Mouse (Mus musculus): ENCODE results near the gene Ccdc194.
"Not testable (repeated sequence)": the region's sequence is repeated elsewhere in the genome, so short reads cannot be mapped to it uniquely, and the experiment has no call there.

Ccdc194 gene

GRCm38 (mm10) chr8:71554001-71554400 is 28.5 kb upstream of the Ccdc194 start:
- DNase-seq (ENCODE audit: low read depth, low spot score) = no peak

DNA sequence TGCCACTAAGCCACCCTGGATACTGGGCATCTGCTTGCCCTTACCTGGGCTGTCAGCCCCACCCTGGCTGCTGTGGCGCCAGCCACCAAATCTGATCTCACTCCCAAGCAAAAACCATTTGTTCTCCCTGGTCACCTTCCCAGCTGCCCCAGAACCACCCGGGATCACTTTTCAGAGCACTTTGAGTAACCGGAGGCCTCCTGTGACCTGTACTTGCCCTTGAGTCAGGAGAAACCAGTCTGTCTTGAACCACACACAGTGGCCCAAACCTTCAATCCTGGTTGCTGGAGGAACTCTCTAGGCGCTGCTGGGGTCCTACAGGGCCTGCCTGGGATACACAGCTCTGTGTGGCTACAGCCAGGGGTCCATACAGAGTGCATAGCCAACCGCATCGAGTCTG is 27.3 kb upstream of the Ccdc194 start:
- DNase-seq (ENCODE audit: low read depth, low spot score) = no peak

GRCm38 (mm10) chr8:71550754-71551153 is 25.2 kb upstream of the Ccdc194 start:
- DNase-seq (ENCODE audit: low read depth, low spot score) = no peak

DNA sequence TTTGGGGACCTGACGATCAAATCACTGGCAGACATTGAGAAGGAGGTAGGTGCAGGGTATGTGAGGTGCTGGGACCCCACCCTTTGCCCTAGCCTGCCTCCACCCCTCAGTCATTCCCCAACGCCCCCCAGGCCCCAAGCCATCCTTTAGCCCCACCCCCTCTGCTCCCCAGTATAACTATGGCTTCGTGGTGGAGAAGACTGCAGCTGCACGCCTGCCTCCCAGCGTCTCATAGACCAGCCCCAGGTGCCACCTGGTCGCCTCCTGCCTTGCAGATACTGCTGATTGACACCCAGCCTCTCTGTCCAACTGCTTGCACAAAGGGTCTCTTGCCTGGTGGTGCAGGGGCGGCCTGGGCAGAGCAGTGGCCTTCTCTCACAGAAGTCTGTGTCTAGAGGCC is 22.1 kb upstream of the Ccdc194 start:
- DNase-seq (ENCODE audit: low read depth, low spot score) = no peak

- DNase-seq (ENCODE audit: low read depth, low spot score) = no peak
Observed at GRCm38 (mm10) chr8:71545053-71545452, 19.5 kb upstream of the Ccdc194 start.

- no peak for DNase-seq (ENCODE audit: low read depth, low spot score)
Observed at GRCm38 (mm10) chr8:71543755-71544154, 18.2 kb upstream of the Ccdc194 start.

GRCm38 (mm10) chr8:71542632-71543343 is 17.3 kb upstream of the Ccdc194 start, which contains the start of gene Mvb12a:
Gene Mvb12a, plus strand, starts transcription at chr8:71542922.
- peak; percentile 98 for DNase-seq (ENCODE audit: low read depth, low spot score)

DNA sequence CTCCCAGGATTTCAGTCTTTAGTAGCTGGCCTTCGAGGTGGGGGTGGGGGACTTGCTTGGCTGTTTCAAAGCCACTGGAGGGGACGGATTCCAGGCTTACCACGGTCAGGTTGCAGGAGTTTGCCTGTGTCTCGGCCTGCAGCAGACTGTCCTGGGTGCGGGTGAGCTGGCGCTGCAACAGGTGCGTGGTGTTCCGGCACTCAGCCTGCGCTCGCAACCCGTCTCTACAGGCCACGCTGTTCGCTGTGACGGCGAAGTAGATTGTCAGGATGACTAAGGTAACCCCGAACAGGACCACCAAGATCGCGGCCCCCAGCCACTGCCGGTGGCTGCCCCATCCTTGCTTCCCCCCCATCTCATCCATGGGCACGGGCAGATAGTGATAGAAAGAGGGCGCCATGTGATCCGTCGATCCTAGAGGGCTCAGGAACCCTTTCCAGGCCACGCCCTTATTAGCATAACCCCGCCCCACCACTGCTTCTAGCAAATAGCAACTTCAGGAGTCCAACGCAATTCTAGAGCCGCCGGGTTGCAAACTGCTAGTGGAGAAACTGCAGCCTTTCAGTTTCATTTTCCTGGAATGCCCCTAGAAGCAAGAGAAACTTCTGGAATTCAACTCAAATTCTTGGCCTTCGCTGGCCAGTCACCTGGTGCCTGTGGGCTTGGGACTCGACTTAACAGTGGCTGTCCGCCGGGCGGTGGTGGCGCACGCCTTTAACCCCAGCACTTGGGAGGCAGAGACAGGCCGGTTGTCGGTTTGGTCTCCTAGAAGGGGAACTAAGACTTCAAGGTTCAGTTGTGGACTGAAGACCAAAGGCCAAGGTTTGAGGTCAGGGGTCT is 11.7 kb upstream of the Ccdc194 start, which contains the start of gene Bst2:
Bst2 (minus strand) TSS at position 429 of the 840 bp plus-strand sequence.
- DNase-seq (ENCODE audit: low read depth, low spot score) = no peak

- DNase-seq (ENCODE audit: low read depth, low spot score) = no peak
Observed at GRCm38 (mm10) chr8:71535663-71536062, 10.2 kb upstream of the Ccdc194 start.

- DNase-seq (ENCODE audit: low read depth, low spot score) = no peak
Observed at GRCm38 (mm10) chr8:71534263-71534810, 8.8 kb upstream of the Ccdc194 start.

DNA sequence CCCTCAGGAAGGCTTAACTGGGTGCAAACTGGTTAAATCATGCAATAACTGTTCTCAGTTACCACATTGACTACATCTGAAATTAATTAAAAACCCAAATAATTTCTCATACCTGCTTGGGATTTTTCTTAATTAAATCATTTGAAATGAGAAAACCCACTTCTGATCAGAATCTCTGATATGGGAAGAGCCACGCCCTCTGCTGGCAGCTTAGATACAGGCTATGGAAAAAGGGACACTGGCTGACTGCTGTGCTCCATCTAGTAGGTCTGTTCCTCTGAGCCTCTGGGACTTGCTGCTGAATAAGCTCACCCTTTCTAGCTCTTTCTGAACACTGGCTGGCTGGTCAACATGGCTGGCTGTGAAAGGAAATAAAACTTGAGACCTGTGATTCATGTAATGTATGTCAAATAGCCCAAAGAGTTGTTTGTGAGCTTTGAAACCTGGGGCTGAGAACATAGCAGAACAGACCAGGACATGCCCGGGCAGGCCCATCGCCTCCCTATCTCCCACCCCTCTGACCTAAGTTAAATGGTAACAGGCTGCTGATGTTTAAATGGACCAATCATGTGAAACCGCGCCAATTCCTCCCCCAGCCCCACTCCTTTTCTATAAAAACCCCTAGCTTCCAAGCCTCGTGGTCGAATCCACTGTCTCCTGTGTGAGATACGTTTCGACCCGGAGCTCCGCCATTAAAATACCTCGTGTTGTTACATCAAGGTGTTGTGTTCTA is 5.4 kb upstream of the Ccdc194 start:
- not testable (repeated sequence) for DNase-seq (ENCODE audit: low read depth, low spot score)

DNA sequence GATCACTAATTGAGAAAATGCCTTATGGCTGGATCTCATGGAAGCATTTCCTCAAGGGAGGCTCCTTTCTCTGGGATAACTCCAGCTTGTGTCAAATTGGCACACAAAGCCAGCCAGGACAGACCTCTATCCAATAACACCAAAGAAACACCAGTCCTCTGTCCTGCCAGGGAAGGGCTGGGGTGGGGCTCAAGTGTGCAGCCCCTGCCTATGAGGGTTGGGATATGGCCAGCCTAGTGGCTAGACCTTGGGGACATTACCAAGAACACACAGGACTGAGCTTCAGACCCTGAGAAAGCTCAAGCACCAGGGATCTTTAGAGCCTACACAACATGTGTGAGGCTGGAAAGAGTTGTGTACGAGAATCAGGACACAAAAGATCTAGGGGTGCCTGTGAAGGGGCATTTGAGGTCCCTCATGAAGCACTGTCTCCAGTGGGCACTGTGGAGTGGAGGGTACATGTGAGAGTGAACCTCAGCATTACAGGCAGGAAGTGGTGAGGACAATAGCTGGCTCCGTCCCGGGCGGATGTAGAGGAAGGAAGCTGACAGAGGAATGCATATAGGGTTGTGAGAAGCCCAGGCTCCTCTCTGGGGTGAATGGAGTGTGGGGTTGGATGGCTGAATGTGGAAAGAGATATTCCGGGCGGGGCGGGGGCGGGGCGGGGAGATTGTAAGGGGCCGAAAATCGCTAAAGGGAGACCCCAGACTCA is 3.0 kb upstream of the Ccdc194 start:
- no peak for DNase-seq (ENCODE audit: low read depth, low spot score)

GRCm38 (mm10) chr8:71527162-71527870 is 1.8 kb upstream of the Ccdc194 start:
- no peak for DNase-seq (ENCODE audit: low read depth, low spot score)

GRCm38 (mm10) chr8:71526272-71526671 is 761 bp upstream of the Ccdc194 start:
- DNase-seq (ENCODE audit: low read depth, low spot score) = no peak

DNA sequence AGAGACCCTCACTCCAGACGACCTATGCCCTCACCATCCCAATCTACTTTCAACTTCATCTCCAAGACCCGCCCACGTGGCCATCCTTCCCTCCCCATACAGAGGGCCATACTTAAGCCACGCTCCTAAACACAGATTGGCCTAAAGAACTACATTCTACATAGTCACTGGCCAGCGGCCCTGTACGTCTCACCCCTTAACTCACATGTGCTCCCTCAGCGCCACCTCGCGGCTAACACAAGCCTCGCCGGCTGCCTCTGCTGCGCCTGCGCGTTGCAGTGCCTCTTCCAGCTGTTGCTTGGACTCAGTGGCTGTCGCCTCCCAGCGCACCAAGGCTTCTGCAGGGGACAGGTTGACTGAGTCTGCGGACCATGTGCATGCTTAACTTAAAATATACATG is 3.9 kb downstream of the Ccdc194 start:
- peak; percentile 30 for DNase-seq (ENCODE audit: low read depth, low spot score)

GRCm38 (mm10) chr8:71519037-71519825 is 6.3 kb downstream of the Ccdc194 start:
- not testable (repeated sequence) for DNase-seq (ENCODE audit: low read depth, low spot score)

DNA sequence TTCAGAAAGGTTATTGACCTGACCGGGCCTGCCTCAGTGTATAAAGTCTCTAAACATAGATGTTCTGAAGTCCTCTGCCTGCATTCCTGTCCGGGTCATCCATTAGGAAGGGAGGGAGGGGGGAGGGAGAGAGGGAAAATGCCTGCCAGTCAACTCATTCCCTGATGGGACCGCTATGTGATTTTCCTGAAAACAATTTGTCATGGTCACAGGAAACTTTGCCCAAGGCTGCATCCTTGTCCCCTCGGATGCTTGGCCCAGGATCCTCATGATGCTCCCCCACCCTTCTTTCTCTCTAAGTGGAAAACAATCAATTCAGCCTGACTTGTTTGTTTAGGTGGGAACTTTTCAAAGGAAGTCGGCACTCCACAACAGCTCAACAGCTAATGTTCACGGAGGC is 8.7 kb downstream of the Ccdc194 start:
- DNase-seq (ENCODE audit: low read depth, low spot score) = no peak

GRCm38 (mm10) chr8:71515043-71515442 is 10.5 kb downstream of the Ccdc194 start:
- no peak for DNase-seq (ENCODE audit: low read depth, low spot score)

- no peak for DNase-seq (ENCODE audit: low read depth, low spot score)
Observed at GRCm38 (mm10) chr8:71513018-71513754, 12.3 kb downstream of the Ccdc194 start.
